Mouse (Mus musculus) hindbrain, embryonic 14.5 days (tissue): ENCODE data around the gene Fam163a. TPM values are rescaled to one million over a fixed set of nuclear protein-coding genes. Genes with fewer than 3 reads are reported as not detected.
A peak's percentile ranks its signal among the peaks of the same experiment; 100 is the strongest.
"Not testable (repeated sequence)": the region's sequence is repeated elsewhere in the genome, so short reads cannot be mapped to it uniquely, and the experiment has no call there.

ENCODE experiments used
- ATAC-seq: fragments of 200-750 bp; cut with Nextera tagmentation; 2 replicates; pipeline ENCODE4 v1.8.0; 2017; ENCODE audit warnings: moderate number of reproducible peaks, mild to moderate bottlenecking, moderate TSS enrichment, moderate library complexity; ENCODE audit not compliant: low FRiP score
- DNase-seq: peaks from one replicate; pipeline ENCODE4 v3.0.0-alpha.2; 2015; ENCODE audit warnings: low spot score
- H3K27ac ChIP-seq: fragments of 300-500 bp; sonication (generic); 2 replicates; pipeline ENCODE4 v1.5.1; 2014; ENCODE audit warnings: mild to moderate bottlenecking, moderate library complexity
- H3K27me3 ChIP-seq: fragments of 300-500 bp; sonication (generic); 2 replicates; pipeline ENCODE4 v1.6.1; 2014; ENCODE audit warnings: mild to moderate bottlenecking, low read length, mixed read lengths; ENCODE audit not compliant: control insufficient read depth, insufficient read depth
- H3K36me3 ChIP-seq: fragments of 300-500 bp; sonication (generic); replicated peaks from 2 replicates; pipeline ENCODE4 v1.6.1; 2014; ENCODE audit not compliant: control insufficient read depth, insufficient read depth
- H3K4me1 ChIP-seq: fragments of 300-500 bp; sonication (generic); replicated peaks from 2 replicates; pipeline ENCODE4 v1.6.1; 2014; ENCODE audit warnings: antibody characterized with exemption, low read length, mixed read lengths; ENCODE audit not compliant: control insufficient read depth, insufficient read depth
- H3K4me2 ChIP-seq: fragments of 300-500 bp; sonication (generic); replicated peaks from 2 replicates; pipeline ENCODE4 v1.6.1; 2014; ENCODE audit warnings: mild to moderate bottlenecking, moderate library complexity
- H3K4me3 ChIP-seq: fragments of 300-500 bp; sonication (generic); replicated peaks from 2 replicates; pipeline ENCODE4 v1.5.1; 2014; ENCODE audit warnings: mild to moderate bottlenecking, low read length
- H3K9ac ChIP-seq: fragments of 300-500 bp; sonication (generic); 2 replicates; pipeline ENCODE4 v1.6.1; 2014
- H3K9me3 ChIP-seq: fragments of 300-500 bp; sonication (generic); 2 replicates; pipeline ENCODE4 v1.6.1; 2016; ENCODE audit warnings: low read length; ENCODE audit not compliant: control insufficient read depth
- WGBS: fragments of 180-500 bp; shearing (Covaris S2); extraction: QIAGEN DNeasy Blood & Tissue Kit; methylation state at CpG from one replicate; pipeline ENCODE4 v1.1.7; 2014; 5-methylcytosine and 5-hydroxymethylcytosine counted together
- polyA plus RNA-seq: library from polyadenylated mRNA; unstranded; fragments of >200 nt; fragmentation: Nextera tagmentation; extraction: Ambion mirVana; gene quantifications from 2 replicates; pipeline ENCODE4 v1.2.1, GENCODE M21; 2014

Gene Fam163a
- polyA plus RNA-seq, 1 experiment from 2014 or later: 3.4 TPM

GRCm38 (mm10) chr1:156043027-156043426 lies 161.8 kb downstream of the Fam163a start:
- Histone ChIP-seq H3K9me3 (no peaks in the 10 kb centered on the region), H3K4me3 (no peak overlapping the region), H3K4me1 (peaks cover 25% of the 10 kb centered on the region), H3K4me2 (no peak overlapping the region), H3K27ac (no peak overlapping the region), H3K9ac (no peak overlapping the region), H3K36me3 (peaks cover 20% of the 10 kb centered on the region), H3K27me3 (no peaks in the 10 kb centered on the region)
- DNase-seq (peak; percentile 83), ATAC-seq (0 out of 2 replicates have a peak, but pooled peaks have one; percentile 21)
- 23% methylated on average over 4 of the region's 4 CpGs for WGBS

DNA sequence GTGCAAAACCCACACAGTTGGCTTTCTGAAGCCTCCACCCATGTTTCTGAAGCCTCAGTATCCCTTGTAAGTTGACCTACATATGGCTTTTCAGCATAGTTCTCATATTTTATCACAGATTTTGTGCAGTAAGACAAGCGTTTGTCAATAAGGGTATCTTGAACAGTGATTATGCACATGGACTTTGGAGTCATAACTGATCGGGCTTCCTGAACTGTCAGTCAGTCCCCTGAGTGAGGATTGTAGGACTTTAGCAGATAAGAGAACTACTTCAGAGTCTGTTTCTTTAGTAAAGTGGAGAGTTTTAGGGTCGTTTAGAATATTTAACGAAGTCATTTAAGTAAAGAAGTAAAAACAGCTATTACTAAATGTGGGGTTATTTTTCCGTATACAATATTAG lies 162.3 kb downstream of the Fam163a start:
- H3K4me1 ChIP-seq: peaks cover 25% of the 10 kb centered on the region
- ATAC-seq (no peak), DNase-seq (no peak)
- H3K27ac ChIP-seq: no peak overlapping the region
- no peaks in the 10 kb centered on the region for H3K9me3 ChIP-seq
- 94% methylated on average over 5 of the region's 5 CpGs for WGBS
- H3K27me3 ChIP-seq: no peaks in the 10 kb centered on the region
- no peak overlapping the region for H3K4me3 ChIP-seq
- H3K36me3 ChIP-seq: peaks cover 15% of the 10 kb centered on the region
- no peak overlapping the region for H3K9ac ChIP-seq
- peak overlapping the region; percentile 61; the same call in 1 of the 2 replicates for H3K4me2 ChIP-seq

- no peaks in the 10 kb centered on the region for H3K27me3 ChIP-seq
- peaks cover 14% of the 10 kb centered on the region for H3K36me3 ChIP-seq
- no peak for DNase-seq
- H3K4me3 ChIP-seq: peak overlapping the region; percentile 54
- WGBS: 49% methylated on average over 7 of the region's 7 CpGs
- no peaks in the 10 kb centered on the region for H3K9me3 ChIP-seq
- H3K4me1 ChIP-seq: peaks cover 25% of the 10 kb centered on the region
- peak overlapping the region; percentile 68; the same call in 1 of the 2 replicates for H3K9ac ChIP-seq
- no peak for ATAC-seq
- H3K4me2 ChIP-seq: peak overlapping the region; percentile 61
- no peak overlapping the region for H3K27ac ChIP-seq
Observed at GRCm38 (mm10) chr1:156041451-156042241, 163.2 kb downstream of the Fam163a start.

GRCm38 (mm10) chr1:156040731-156041401 lies 164.0 kb downstream of the Fam163a start:
- Histone ChIP-seq H3K4me1 (peaks cover 25% of the 10 kb centered on the region), H3K9ac (peak overlapping the region; percentile 68), H3K9me3 (no peaks in the 10 kb centered on the region), H3K4me2 (peak overlapping the region; percentile 61), H3K4me3 (peak overlapping the region; percentile 54), H3K27ac (peak overlapping the region; percentile 23), H3K27me3 (no peaks in the 10 kb centered on the region), H3K36me3 (peaks cover 14% of the 10 kb centered on the region)
- WGBS: 2% methylated on average over 22 of the region's 22 CpGs
- DNase-seq: peak; percentile 88
- peak; percentile 85 for ATAC-seq

- Histone ChIP-seq H3K36me3 (peaks cover 14% of the 10 kb centered on the region), H3K4me2 (peak overlapping the region; percentile 61; the same call in 1 of the 2 replicates), H3K4me1 (peaks cover 25% of the 10 kb centered on the region), H3K27ac (peak overlapping the region; percentile 23; the same call in 1 of the 2 replicates), H3K4me3 (peak overlapping the region; percentile 54; the same call in 1 of the 2 replicates)
- 74% methylated on average over 7 of the region's 7 CpGs for WGBS
- not testable (repeated sequence) for ATAC-seq, H3K27me3 ChIP-seq, H3K9me3 ChIP-seq, DNase-seq, H3K9ac ChIP-seq
Observed at GRCm38 (mm10) chr1:156039989-156040388, 164.8 kb downstream of the Fam163a start.

DNA sequence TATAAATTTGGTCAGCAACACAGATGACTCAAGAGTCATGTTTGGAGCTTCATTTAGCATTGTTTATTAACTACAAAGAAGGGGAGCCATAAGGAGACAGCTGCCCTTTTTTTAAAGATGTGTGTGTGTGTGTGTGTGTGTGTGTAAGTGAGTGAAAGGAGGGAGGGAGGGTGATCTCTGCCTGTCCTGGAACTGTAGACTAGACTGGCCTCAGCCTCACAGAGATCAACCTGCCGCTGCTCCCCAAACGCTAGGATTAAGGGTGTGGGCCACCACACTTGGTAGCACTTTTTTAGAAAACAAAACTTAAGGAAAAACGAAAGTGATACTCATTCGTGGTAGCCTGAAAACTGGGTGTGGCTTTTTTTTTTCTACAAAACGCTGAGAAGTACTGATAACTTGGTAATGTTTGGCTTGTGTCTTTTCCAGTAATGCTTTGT lies 167.7 kb downstream of the Fam163a start:
- Histone ChIP-seq H3K9me3 (no peaks in the 10 kb centered on the region), H3K36me3 (peaks cover 19% of the 10 kb centered on the region), H3K4me3 (no peak overlapping the region), H3K9ac (no peak overlapping the region), H3K4me1 (peaks cover 20% of the 10 kb centered on the region), H3K27me3 (no peaks in the 10 kb centered on the region), H3K27ac (no peak overlapping the region), H3K4me2 (no peak overlapping the region; the same call in 1 of the 2 replicates)
- ATAC-seq (no peak), DNase-seq (no peak)
- WGBS: 74% methylated on average over 5 of the region's 5 CpGs

- peak; percentile 95 for ATAC-seq
- Histone ChIP-seq H3K27me3 (no peaks in the 10 kb centered on the region), H3K9me3 (no peaks in the 10 kb centered on the region), H3K27ac (peak within 1 kb of the TSS; percentile 96), H3K9ac (peak within 1 kb of the TSS; percentile 73), H3K4me1 (peaks cover 11% of the 10 kb centered on the region), H3K4me2 (peak within 1 kb of the TSS; percentile 63), H3K4me3 (peak within 1 kb of the TSS; percentile 76), H3K36me3 (peaks cover 29% of the 10 kb centered on the region)
- peak; percentile 98 for DNase-seq
- WGBS: 0% methylated on average over 57 of the region's 59 CpGs
Observed at GRCm38 (mm10) chr1:156035930-156036737, 168.7 kb downstream of the Fam163a start, which contains the start of gene Tor1aip1. Gene Tor1aip1, minus strand, starts transcription at chr1:156036480.

- H3K9me3 ChIP-seq: no peaks in the 10 kb centered on the region
- DNase-seq (peak; percentile 78), ATAC-seq (peak; percentile 71)
- H3K4me3 ChIP-seq: peak within 1 kb of the TSS; percentile 76
- H3K4me2 ChIP-seq: peak within 1 kb of the TSS; percentile 63
- H3K36me3 ChIP-seq: peaks cover 36% of the 10 kb centered on the region
- under 1% methylated on average over 58 of the region's 59 CpGs for WGBS
- H3K27ac ChIP-seq: peak within 1 kb of the TSS; percentile 96
- no peaks in the 10 kb centered on the region for H3K27me3 ChIP-seq
- peak within 1 kb of the TSS; percentile 73 for H3K9ac ChIP-seq
- peaks cover 9% of the 10 kb centered on the region for H3K4me1 ChIP-seq
Observed at GRCm38 (mm10) chr1:156035269-156035929, 169.4 kb downstream of the Fam163a start, which contains the start of gene Tor1aip2. Gene Tor1aip2, plus strand, starts transcription at chr1:156035403.
